Mouse (Mus musculus) frontal cortex, postnatal 25 days (tissue): ENCODE measurements around the gene Dpp9.

ENCODE experiments used
- DNase-seq, 2 experiments: peaks; one replicate each; pipeline ENCODE4 v3.0.0; 2022; ENCODE audit warnings: low spot score in 2 of 2

The Dpp9 gene

GRCm38 (mm10) chr17:56233389-56233788 is 14.7 kb upstream of the Dpp9 start:
- no peak for DNase-seq

- DNase-seq, result peak; percentile 48 to 69
These were observed 11.2 kb upstream of the Dpp9 start for GRCm38 (mm10) chr17:56229943-56230342.

GRCm38 (mm10) chr17:56226566-56226965 is 7.9 kb upstream of the Dpp9 start:
- DNase-seq, result no peak

- DNase-seq, result no peak
These were observed 6.2 kb upstream of the Dpp9 start for GRCm38 (mm10) chr17:56224916-56225315.

- DNase-seq, result no peak
These were observed 1.1 kb upstream of the Dpp9 start for GRCm38 (mm10) chr17:56219805-56220204.

- DNase-seq, result no peak
These were observed 546 bp upstream of the Dpp9 start for GRCm38 (mm10) chr17:56219251-56219650.

GRCm38 (mm10) chr17:56217670-56218069 is 1.0 kb downstream of the Dpp9 start:
- no peak for DNase-seq

- no peak for DNase-seq
These were observed 4.5 kb downstream of the Dpp9 start for GRCm38 (mm10) chr17:56214229-56214628.

- DNase-seq, result no peak
These were observed 6.0 kb downstream of the Dpp9 start for GRCm38 (mm10) chr17:56212676-56213075.

GRCm38 (mm10) chr17:56211090-56211489 is 7.6 kb downstream of the Dpp9 start:
- no peak for DNase-seq

- DNase-seq, result no peak
These were observed 9.9 kb downstream of the Dpp9 start for GRCm38 (mm10) chr17:56208821-56209220.

GRCm38 (mm10) chr17:56207963-56208530 is 10.7 kb downstream of the Dpp9 start:
- no peak for DNase-seq

GRCm38 (mm10) chr17:56206986-56207674 is 11.6 kb downstream of the Dpp9 start:
- DNase-seq, result no peak

- DNase-seq, result no peak
These were observed 12.3 kb downstream of the Dpp9 start for GRCm38 (mm10) chr17:56206276-56206884.

- DNase-seq, result no peak
These were observed 15.0 kb downstream of the Dpp9 start for GRCm38 (mm10) chr17:56203729-56204128.

- no peak for DNase-seq
These were observed 16.2 kb downstream of the Dpp9 start for GRCm38 (mm10) chr17:56202476-56202875.

- DNase-seq, result no peak
These were observed 17.1 kb downstream of the Dpp9 start for GRCm38 (mm10) chr17:56201642-56202041.

- no peak for DNase-seq
These were observed 18.1 kb downstream of the Dpp9 start for GRCm38 (mm10) chr17:56200586-56200985.

- DNase-seq, result no peak
These were observed 21.8 kb downstream of the Dpp9 start for GRCm38 (mm10) chr17:56196860-56197259.

- no peak for DNase-seq
These were observed 23.9 kb downstream of the Dpp9 start for GRCm38 (mm10) chr17:56194765-56195164.

- no peak for DNase-seq
These were observed 24.3 kb downstream of the Dpp9 start for GRCm38 (mm10) chr17:56194357-56194756.

- DNase-seq, result no peak
These were observed 27.4 kb downstream of the Dpp9 start for GRCm38 (mm10) chr17:56191266-56191665.
